Mouse (Mus musculus): Measurements from ENCODE around the gene Fam170b. TPM values are rescaled to one million over a fixed set of nuclear protein-coding genes. Genes with fewer than 3 reads are reported as not detected.
A peak's percentile ranks its signal among the peaks of the same experiment; 100 is the strongest.

Fam170b gene
- polyA plus RNA-seq, 1 experiment from 2014 or later, result not detected

GRCm38 (mm10) chr14:32814961-32815360 lies 18.8 kb upstream of the Fam170b start:
- Histone ChIP-seq H3K4me1 (replicated peaks; ENCODE audit: control insufficient read depth, insufficient read depth, low read length) (no peaks in the 10 kb centered on the region), H3K27me3 (replicated peaks; ENCODE audit: control insufficient read depth, insufficient read depth, low read length) (no peaks in the 10 kb centered on the region), H3K36me3 (ENCODE audit: control insufficient read depth, insufficient read depth) (no peaks in the 10 kb centered on the region), H3K4me2 (replicated peaks; ENCODE audit: low read depth) (no peak overlapping the region), H3K9ac (ENCODE audit: low read depth, low read length) (no peak overlapping the region), H3K27ac (ENCODE audit: low read depth, low read length) (no peak overlapping the region), H3K9me3 (ENCODE audit: control insufficient read depth) (no peaks in the 10 kb centered on the region), H3K4me3 (ENCODE audit: low read depth, low read length) (no peak overlapping the region)
- no peak for TF ChIP-seq CTCF (IDR thresholded peaks at IDR 0.05; ENCODE audit: low read depth)
- 66% methylated on average over 4 of the region's 4 CpGs for WGBS
- ATAC-seq, result no peak

- no peaks in the 10 kb centered on the region for H3K27me3 ChIP-seq (replicated peaks; ENCODE audit: control insufficient read depth, insufficient read depth, low read length)
- peak; percentile 57 for TF ChIP-seq CTCF (IDR thresholded peaks at IDR 0.05; ENCODE audit: low read depth)
- ATAC-seq, result no peak
- H3K4me3 ChIP-seq (ENCODE audit: low read depth, low read length), result no peak overlapping the region
- no peak overlapping the region for H3K4me2 ChIP-seq (replicated peaks; ENCODE audit: low read depth)
- H3K9ac ChIP-seq (ENCODE audit: low read depth, low read length), result no peak overlapping the region
- WGBS, result 66% methylated on average over 4 of the region's 4 CpGs
- H3K36me3 ChIP-seq (ENCODE audit: control insufficient read depth, insufficient read depth), result no peaks in the 10 kb centered on the region
- no peak overlapping the region for H3K27ac ChIP-seq (ENCODE audit: low read depth, low read length)
- H3K9me3 ChIP-seq (ENCODE audit: control insufficient read depth), result no peaks in the 10 kb centered on the region
- H3K4me1 ChIP-seq (replicated peaks; ENCODE audit: control insufficient read depth, insufficient read depth, low read length), result no peaks in the 10 kb centered on the region
These were observed 17.2 kb upstream of the Fam170b start for GRCm38 (mm10) chr14:32816533-32816932.

- H3K4me3 ChIP-seq (ENCODE audit: low read depth, low read length), result no peak overlapping the region
- H3K4me2 ChIP-seq (replicated peaks; ENCODE audit: low read depth), result no peak overlapping the region
- TF ChIP-seq CTCF (IDR thresholded peaks at IDR 0.05; ENCODE audit: low read depth), result no peak
- 61% methylated on average over 7 of the region's 7 CpGs for WGBS
- H3K9ac ChIP-seq (ENCODE audit: low read depth, low read length), result no peak overlapping the region
- no peak for ATAC-seq
- H3K4me1 ChIP-seq (replicated peaks; ENCODE audit: control insufficient read depth, insufficient read depth, low read length), result no peaks in the 10 kb centered on the region
- H3K27me3 ChIP-seq (replicated peaks; ENCODE audit: control insufficient read depth, insufficient read depth, low read length), result no peaks in the 10 kb centered on the region
- H3K36me3 ChIP-seq (ENCODE audit: control insufficient read depth, insufficient read depth), result no peaks in the 10 kb centered on the region
- no peak overlapping the region for H3K27ac ChIP-seq (ENCODE audit: low read depth, low read length)
- H3K9me3 ChIP-seq (ENCODE audit: control insufficient read depth), result no peaks in the 10 kb centered on the region
These were observed 16.5 kb upstream of the Fam170b start for GRCm38 (mm10) chr14:32817258-32817657.

DNA sequence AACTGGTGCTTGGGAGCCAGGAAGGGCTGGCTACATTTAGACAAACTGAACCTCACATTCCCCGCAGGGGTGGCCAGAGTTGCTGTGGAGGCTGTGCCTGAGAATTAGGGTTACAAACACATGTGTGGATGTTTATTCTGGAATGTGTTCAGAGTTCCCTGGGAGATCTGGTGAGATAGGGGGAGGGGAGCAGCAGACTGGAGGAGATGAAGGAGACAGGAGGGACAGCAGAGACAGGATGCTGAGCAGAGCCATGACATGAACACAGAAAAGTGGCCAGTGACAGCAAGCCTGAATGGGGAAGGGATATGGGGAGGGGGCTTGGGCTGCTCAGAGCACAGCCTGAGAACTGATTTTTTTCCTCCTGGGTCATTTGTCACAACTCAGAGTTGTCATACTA lies 14.5 kb upstream of the Fam170b start:
- Histone ChIP-seq H3K9ac (ENCODE audit: low read depth, low read length) (no peak overlapping the region), H3K27me3 (replicated peaks; ENCODE audit: control insufficient read depth, insufficient read depth, low read length) (no peaks in the 10 kb centered on the region), H3K4me1 (replicated peaks; ENCODE audit: control insufficient read depth, insufficient read depth, low read length) (no peaks in the 10 kb centered on the region), H3K4me3 (ENCODE audit: low read depth, low read length) (no peak overlapping the region), H3K9me3 (ENCODE audit: control insufficient read depth) (no peaks in the 10 kb centered on the region), H3K4me2 (replicated peaks; ENCODE audit: low read depth) (no peak overlapping the region), H3K36me3 (ENCODE audit: control insufficient read depth, insufficient read depth) (no peaks in the 10 kb centered on the region), H3K27ac (ENCODE audit: low read depth, low read length) (no peak overlapping the region)
- 52% methylated on average over 1 of the region's 1 CpGs for WGBS
- no peak for TF ChIP-seq CTCF (IDR thresholded peaks at IDR 0.05; ENCODE audit: low read depth)
- ATAC-seq, result no peak

- no peak overlapping the region for H3K4me2 ChIP-seq (replicated peaks; ENCODE audit: low read depth)
- no peak overlapping the region for H3K4me3 ChIP-seq (ENCODE audit: low read depth, low read length)
- H3K36me3 ChIP-seq (ENCODE audit: control insufficient read depth, insufficient read depth), result no peaks in the 10 kb centered on the region
- ATAC-seq, result no peak
- H3K27ac ChIP-seq (ENCODE audit: low read depth, low read length), result no peak overlapping the region
- H3K27me3 ChIP-seq (replicated peaks; ENCODE audit: control insufficient read depth, insufficient read depth, low read length), result no peaks in the 10 kb centered on the region
- no peak overlapping the region for H3K9ac ChIP-seq (ENCODE audit: low read depth, low read length)
- TF ChIP-seq CTCF (IDR thresholded peaks at IDR 0.05; ENCODE audit: low read depth), result no peak
- H3K4me1 ChIP-seq (replicated peaks; ENCODE audit: control insufficient read depth, insufficient read depth, low read length), result peaks cover 6% of the 10 kb centered on the region; the same call in 1 of the 2 replicates
- no peaks in the 10 kb centered on the region for H3K9me3 ChIP-seq (ENCODE audit: control insufficient read depth)
- WGBS, result 71% methylated on average over 4 of the region's 4 CpGs
These were observed 10.9 kb upstream of the Fam170b start for GRCm38 (mm10) chr14:32822812-32823211.

DNA sequence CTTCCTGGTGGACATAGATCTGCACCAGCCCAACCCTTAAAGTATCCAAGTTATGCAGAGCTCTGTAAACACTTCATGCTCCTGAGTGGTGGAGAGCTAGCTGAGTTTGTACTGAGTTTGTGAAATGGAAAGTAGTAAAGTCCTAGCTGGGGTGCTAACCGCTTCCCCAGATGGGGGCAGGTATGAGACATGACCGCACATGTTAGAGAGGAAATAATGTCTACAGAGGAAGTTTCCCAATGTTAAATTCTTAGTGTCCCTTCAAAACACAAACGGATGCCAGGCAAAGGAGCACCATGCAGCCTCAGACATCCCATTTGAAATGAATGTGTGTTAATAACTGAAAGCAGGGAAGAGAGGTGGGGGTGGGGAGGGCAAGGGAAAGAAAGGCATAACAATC lies 9.9 kb upstream of the Fam170b start:
- H3K4me3 ChIP-seq (ENCODE audit: low read depth, low read length), result no peak overlapping the region

More for the DNA sequence above, 9.9 kb upstream of the Fam170b start:
- WGBS, result 63% methylated on average over 3 of the region's 3 CpGs
- H3K27me3 ChIP-seq (replicated peaks; ENCODE audit: control insufficient read depth, insufficient read depth, low read length), result no peaks in the 10 kb centered on the region
- no peak for TF ChIP-seq CTCF (IDR thresholded peaks at IDR 0.05; ENCODE audit: low read depth)
- no peaks in the 10 kb centered on the region for H3K36me3 ChIP-seq (ENCODE audit: control insufficient read depth, insufficient read depth)
- no peak overlapping the region for H3K27ac ChIP-seq (ENCODE audit: low read depth, low read length)
- no peak overlapping the region for H3K9ac ChIP-seq (ENCODE audit: low read depth, low read length)
- no peak overlapping the region for H3K4me2 ChIP-seq (replicated peaks; ENCODE audit: low read depth)
- H3K4me1 ChIP-seq (replicated peaks; ENCODE audit: control insufficient read depth, insufficient read depth, low read length), result peaks cover 15% of the 10 kb centered on the region; the same call in 1 of the 2 replicates
- no peak for ATAC-seq
- H3K9me3 ChIP-seq (ENCODE audit: control insufficient read depth), result no peaks in the 10 kb centered on the region

Data from intestine, postnatal 0 days (tissue).